Mouse (Mus musculus) MEL (cell line): ENCODE results near the gene Tbc1d20. TPM values are rescaled to one million over a fixed set of nuclear protein-coding genes. Genes with fewer than 3 reads are reported as not detected.

Experiments
- DNase-seq: peaks from one replicate; pipeline ENCODE4 v3.0.0; 2011; ENCODE audit warnings: low read depth, low spot score
- H3K27ac ChIP-seq: 2 replicates; pipeline ENCODE4 v1.5.1; 2012; ENCODE audit warnings: low read depth, mild to moderate bottlenecking, control low read depth, low read length, moderate library complexity; ENCODE audit not compliant: control insufficient read depth
- H3K27me3 ChIP-seq, 2 experiments: fragments of 150-350 bp in 1 of 2; sonication (generic) in 1 of 2; 2 replicates each; pipeline ENCODE4 v1.6.1; 2012; ENCODE audit warnings: low read length in 2 of 2, mild to moderate bottlenecking in 2 of 2, improper control_type of control experiment in 1 of 2, moderate library complexity in 1 of 2; ENCODE audit not compliant: insufficient read depth in 2 of 2, control insufficient read depth in 1 of 2
- H3K36me3 ChIP-seq, 2 experiments: 2 replicates each; pipeline ENCODE4 v1.6.1; 2012 to 2014; ENCODE audit warnings: low read length in 2 of 2, improper control_type of control experiment in 1 of 2, inconsistent platforms in 1 of 2, mild to moderate bottlenecking in 1 of 2; ENCODE audit not compliant: insufficient read depth in 2 of 2, control insufficient read depth in 1 of 2
- H3K4me1 ChIP-seq, 2 experiments: fragments of 150-350 bp in 1 of 2; sonication (generic) in 1 of 2; 2 replicates each; pipeline ENCODE4 v1.6.1; 2012; ENCODE audit warnings: low read length in 2 of 2, improper control_type of control experiment in 1 of 2, mild to moderate bottlenecking in 1 of 2; ENCODE audit not compliant: insufficient read depth in 2 of 2, control insufficient read depth in 1 of 2
- H3K4me3 ChIP-seq, 2 experiments: fragments of 150-350 bp in 1 of 2; sonication (generic) in 1 of 2; 2 replicates each; pipeline ENCODE4 v1.5.1; 2012; ENCODE audit warnings: low read depth in 2 of 2, low read length in 2 of 2, mild to moderate bottlenecking in 2 of 2, moderate library complexity in 2 of 2, control low read depth in 1 of 2, improper control_type of control experiment in 1 of 2; ENCODE audit not compliant: control insufficient read depth in 1 of 2, insufficient read depth in 1 of 2
- H3K79me2 ChIP-seq: 2 replicates; pipeline ENCODE4 v1.6.1; 2012; ENCODE audit warnings: mild to moderate bottlenecking, low read length, moderate library complexity; ENCODE audit not compliant: control insufficient read depth, poor library complexity, insufficient read depth
- H3K9ac ChIP-seq: 2 replicates; pipeline ENCODE4 v1.6.1; 2012; ENCODE audit warnings: low read depth, mild to moderate bottlenecking, control low read depth, low read length, moderate library complexity; ENCODE audit not compliant: control insufficient read depth, poor library complexity, severe bottlenecking
- H3K9me3 ChIP-seq: fragments of 150-350 bp; sonication (generic); replicated peaks from 2 replicates; pipeline ENCODE4 v1.6.1; 2012; ENCODE audit warnings: mild to moderate bottlenecking, low read length, improper control_type of control experiment, moderate library complexity; ENCODE audit not compliant: insufficient read depth
- CTCF ChIP-seq, 3 experiments: IDR thresholded peaks in 2 of 3; conservative IDR thresholded peaks in 1 of 3; 2 replicates each; pipeline ENCODE4 v1.5.1; 2011 to 2012; ENCODE audit warnings: low read length in 3 of 3, low read depth in 2 of 3, mild to moderate bottlenecking in 2 of 3, improper control_type of control experiment in 1 of 3, inconsistent platforms in 1 of 3, mixed read lengths in 1 of 3, moderate library complexity in 1 of 3; ENCODE audit not compliant: control insufficient read depth in 1 of 3, insufficient read depth in 1 of 3, poor library complexity in 1 of 3, severe bottlenecking in 1 of 3
- EP300 ChIP-seq, 2 experiments: IDR thresholded peaks; 2 replicates each; pipeline ENCODE4 v1.6.1; 2011; ENCODE audit warnings: improper control_type of control experiment in 2 of 2, low read length in 2 of 2, low read depth in 1 of 2, mild to moderate bottlenecking in 1 of 2
- ETS1 ChIP-seq: IDR thresholded peaks from 2 replicates; pipeline ENCODE4 v1.6.1; 2012; ENCODE audit warnings: low read depth, mild to moderate bottlenecking, inconsistent platforms, low read length, improper control_type of control experiment, moderate library complexity
- GABPA ChIP-seq: IDR thresholded peaks from 2 replicates; pipeline ENCODE4 v1.6.1; 2012; ENCODE audit warnings: low read depth, mild to moderate bottlenecking, inconsistent platforms, low read length, improper control_type of control experiment, moderate library complexity
- GATA1 ChIP-seq: IDR thresholded peaks from 2 replicates; pipeline ENCODE4 v1.6.1; 2011; ENCODE audit warnings: low read depth, low read length, improper control_type of control experiment
- MAFK ChIP-seq: IDR thresholded peaks from 2 replicates; pipeline ENCODE4 v1.6.1; 2011; ENCODE audit warnings: low read depth, mild to moderate bottlenecking, low read length, improper control_type of control experiment, borderline replicate concordance
- MYC ChIP-seq: IDR thresholded peaks from 2 replicates; pipeline ENCODE4 v1.6.1; 2011; ENCODE audit warnings: low read depth, mild to moderate bottlenecking, low read length, improper control_type of control experiment, moderate library complexity
- NELFE ChIP-seq: IDR thresholded peaks from 2 replicates; pipeline ENCODE4 v1.6.1; 2011; ENCODE audit warnings: low read depth, low read length, improper control_type of control experiment
- POLR2A ChIP-seq, 2 experiments: IDR thresholded peaks; 2 replicates each; pipeline ENCODE4 v1.6.1; 2011 to 2012; ENCODE audit warnings: low read length in 2 of 2, mild to moderate bottlenecking in 2 of 2, control low read depth in 1 of 2, improper control_type of control experiment in 1 of 2, low read depth in 1 of 2, moderate library complexity in 1 of 2; ENCODE audit not compliant: control insufficient read depth in 1 of 2, insufficient read depth in 1 of 2, poor library complexity in 1 of 2
- POLR2AphosphoS2 ChIP-seq: IDR thresholded peaks from 2 replicates; pipeline ENCODE4 v1.6.1; 2011; ENCODE audit warnings: low read length, improper control_type of control experiment
- RCOR1 ChIP-seq: IDR thresholded peaks from 2 replicates; pipeline ENCODE4 v1.6.1; 2012; ENCODE audit warnings: low read depth, mild to moderate bottlenecking, inconsistent platforms, low read length, improper control_type of control experiment
- SIN3A ChIP-seq: IDR thresholded peaks from 2 replicates; pipeline ENCODE4 v1.6.1; 2012; ENCODE audit warnings: low read length, improper control_type of control experiment, inconsistent platforms
- SMC3 ChIP-seq: IDR thresholded peaks from 2 replicates; pipeline ENCODE4 v1.6.1; 2011; ENCODE audit warnings: low read depth, low read length, improper control_type of control experiment
- TCF12 ChIP-seq: IDR thresholded peaks from 2 replicates; pipeline ENCODE4 v1.6.1; 2014; ENCODE audit warnings: low read depth, mild to moderate bottlenecking, inconsistent platforms, low read length, improper control_type of control experiment, moderate library complexity
- UBTF ChIP-seq: IDR thresholded peaks from 2 replicates; pipeline ENCODE4 v1.6.1; 2012; ENCODE audit warnings: low read depth, mild to moderate bottlenecking, inconsistent platforms, low read length, improper control_type of control experiment, moderate library complexity, borderline replicate concordance; ENCODE audit not compliant: insufficient read depth
- USF1 ChIP-seq: IDR thresholded peaks from 2 replicates; pipeline ENCODE4 v1.6.1; 2014; ENCODE audit warnings: low read depth, mild to moderate bottlenecking, inconsistent platforms, low read length, improper control_type of control experiment, moderate library complexity
- USF2 ChIP-seq, 2 experiments: IDR thresholded peaks; 2 replicates each; pipeline ENCODE4 v1.6.1; 2011 to 2012; ENCODE audit warnings: improper control_type of control experiment in 2 of 2, low read length in 2 of 2, borderline replicate concordance in 1 of 2, inconsistent platforms in 1 of 2, low read depth in 1 of 2, mild to moderate bottlenecking in 1 of 2; ENCODE audit not compliant: insufficient read depth in 1 of 2
- ZMIZ1 ChIP-seq: IDR thresholded peaks from 2 replicates; pipeline ENCODE4 v1.6.1; 2012; ENCODE audit warnings: low read depth, mild to moderate bottlenecking, inconsistent platforms, low read length, improper control_type of control experiment, moderate library complexity
- polyA plus RNA-seq, 2 experiments: library from polyadenylated mRNA; stranded (reverse) in 1 of 2; unstranded in 1 of 2; fragments of >175 nt in 1 of 2; fragments of >200 nt in 1 of 2; gene quantifications; 2 replicates each; pipeline versions ENCODE4 v1.2.1 to v1.2.4; 2012; ENCODE audit warnings: low replicate concordance in 2 of 2, low read depth in 1 of 2; ENCODE audit not compliant: insufficient read length in 2 of 2, insufficient read depth in 1 of 2, missing spikeins in 1 of 2
- total RNA-seq: library from RNA; depleted of rRNA; stranded (reverse); fragments of 300-350 nt; gene quantifications from 2 replicates; pipeline ENCODE4 v1.2.3, GENCODE M21; 2012

Gene Tbc1d20
- total and polyA plus RNA-seq, 3 experiments: 19.6 to 31.4 TPM; not detected in 1

DNA sequence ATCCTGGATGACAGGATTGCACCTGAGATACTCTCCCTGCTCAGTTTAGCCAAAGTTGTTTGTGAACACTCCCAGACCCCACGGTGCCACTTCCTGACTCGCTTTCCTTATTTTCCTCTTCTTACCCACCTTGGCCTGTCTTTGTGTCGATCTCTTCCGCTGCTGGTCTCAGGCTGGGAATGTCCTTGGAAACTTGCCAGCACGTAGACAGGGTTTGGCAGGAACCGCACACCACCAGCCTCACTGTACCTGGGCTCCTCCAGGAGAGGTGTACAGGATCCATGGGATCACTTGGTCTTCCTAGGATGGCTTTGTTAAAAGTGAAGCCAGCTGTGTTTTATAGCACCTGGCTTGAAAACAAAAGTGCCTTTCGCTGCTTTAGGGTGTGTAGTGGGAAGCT lies 19.4 kb downstream of the Tbc1d20 start:
- no peak for DNase-seq
- Histone ChIP-seq H3K27me3 (no peaks in the 10 kb centered on the region), H3K27ac (no peak overlapping the region), H3K79me2 (no peaks in the 10 kb centered on the region), H3K4me3 (no peak overlapping the region), H3K9me3 (no peaks in the 10 kb centered on the region), H3K4me1 (no peaks in the 10 kb centered on the region), H3K36me3 (peaks cover 0 to 21% of the 10 kb centered on the region in 2 experiments; a peak in 2 of 4 replicates), H3K9ac (no peak overlapping the region)
- TF ChIP-seq POLR2A (IDR thresholded peaks at IDR 0.05; ENCODE audit: control insufficient read depth in 1 of 2, insufficient read depth in 1 of 2, low read depth in 1 of 2, low read length in 2 of 2, poor library complexity in 1 of 2) (peak in 1 of 2 experiments; percentile 33; a peak in 2 of 4 replicates), MAFK (no peak)

DNA sequence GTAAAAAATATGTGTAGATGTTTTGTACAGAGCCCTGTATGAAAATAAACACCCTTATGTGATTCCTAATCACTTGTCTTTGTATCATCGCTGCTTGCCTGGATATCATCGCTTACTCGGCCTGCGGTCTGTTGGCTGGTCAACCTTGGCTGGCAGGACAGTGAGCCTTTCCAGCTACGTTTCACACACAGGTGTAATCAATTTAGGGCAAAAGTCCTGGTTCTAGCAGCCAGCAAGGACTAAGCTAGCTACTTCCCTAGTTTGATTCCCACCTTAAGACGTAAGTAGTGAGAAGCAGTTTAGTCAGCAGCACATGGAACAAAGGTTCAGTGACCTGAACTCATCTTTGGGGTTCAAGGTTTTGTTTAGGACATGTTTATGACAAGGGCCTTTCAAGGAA lies 20.3 kb downstream of the Tbc1d20 start:
- DNase-seq: no peak
- Histone ChIP-seq H3K36me3 (peaks cover 0 to 14% of the 10 kb centered on the region in 2 experiments; a peak in 2 of 4 replicates), H3K9me3 (no peaks in the 10 kb centered on the region), H3K4me3 (no peak overlapping the region), H3K27ac (no peak overlapping the region), H3K79me2 (no peaks in the 10 kb centered on the region), H3K9ac (no peak overlapping the region), H3K27me3 (no peaks in the 10 kb centered on the region), H3K4me1 (no peaks in the 10 kb centered on the region)
- TF ChIP-seq MYC: no peak
- TF ChIP-seq RCOR1: no peak
- no peak; a peak in 1 of 4 replicates for TF ChIP-seq POLR2A (IDR thresholded peaks at IDR 0.05; ENCODE audit: control insufficient read depth in 1 of 2, insufficient read depth in 1 of 2, low read depth in 1 of 2, low read length in 2 of 2, poor library complexity in 1 of 2)
- no peak for TF ChIP-seq GATA1
- no peak for TF ChIP-seq CTCF (IDR thresholded peaks at IDR 0.05 in 2 of 3, conservative IDR thresholded peaks at IDR 0.05 in 1 of 3; ENCODE audit: control insufficient read depth in 1 of 3, insufficient read depth in 1 of 3, low read depth in 2 of 3, low read length in 3 of 3, poor library complexity in 1 of 3, severe bottlenecking in 1 of 3)
- TF ChIP-seq EP300 (IDR thresholded peaks at IDR 0.05; ENCODE audit: low read depth in 1 of 2, low read length in 2 of 2): no peak
- TF ChIP-seq USF1: no peak
- peak; percentile 28; the same call in 1 of the 2 replicates for TF ChIP-seq ZMIZ1
- no peak for TF ChIP-seq SMC3
- TF ChIP-seq NELFE: no peak
- no peak for TF ChIP-seq ETS1
- no peak for TF ChIP-seq USF2 (IDR thresholded peaks at IDR 0.05; ENCODE audit: borderline replicate concordance in 1 of 2, insufficient read depth in 1 of 2, low read depth in 1 of 2, low read length in 2 of 2)
- TF ChIP-seq POLR2AphosphoS2: 0 out of 2 replicates have a peak, but pooled peaks have one; percentile 50
- no peak for TF ChIP-seq UBTF
- TF ChIP-seq TCF12: no peak
- TF ChIP-seq GABPA: no peak
- no peak for TF ChIP-seq SIN3A
